Mouse (Mus musculus) central nervous system, embryonic 11.5 days (tissue): Measurements from ENCODE around the gene E130116L18Rik. TPM values are rescaled to one million over a fixed set of nuclear protein-coding genes. Genes with fewer than 3 reads are reported as not detected.

Experiments used
- polyA plus RNA-seq: library from polyadenylated mRNA; depleted of rRNA; stranded (reverse); fragments of >200 nt; gene quantifications from 2 replicates; pipeline ENCODE4 v1.2.3, GENCODE M21; 2012; rRNA removed

Gene E130116L18Rik
- polyA plus RNA-seq, result not detected in 2 replicates

GRCm38 (mm10) chr5:25222752-25223702, at the start of gene E130116L18Rik:
Gene E130116L18Rik, minus strand, starts transcription at chr5:25223153.

GRCm38 (mm10) chr5:25221604-25222003, 1.3 kb downstream of the E130116L18Rik start, which contains the start of gene Galnt11:
Gene Galnt11, plus strand, starts transcription at chr5:25221904.

GRCm38 (mm10) chr5:25181004-25181531, 41.9 kb downstream of the E130116L18Rik start, which contains the start of gene Galntl5:
Gene Galntl5, plus strand, starts transcription at chr5:25181460.

Other genes starting within 250 kb of the E130116L18Rik start
- gene Prkag2, start 122.5 kb downstream of the E130116L18Rik start, polyA plus RNA-seq, result 49.3 and 59.0 TPM in 2 replicates
- gene Galntl5, start 41.7 kb downstream of the E130116L18Rik start, polyA plus RNA-seq, result not detected in 2 replicates
- gene Galnt11, start 1.2 kb downstream of the E130116L18Rik start, polyA plus RNA-seq, result 30.8 and 30.9 TPM in 2 replicates